Mouse (Mus musculus) gastrocnemius, postnatal 4 days (tissue): ENCODE measurements at regions not wholly inside any gene's neighbourhood (a gene's known extent, or its start where the extent isn't known, plus 50 kb on each side); places are given as distances from the start of the nearest gene placed in this dataset.
A peak's percentile ranks its signal among the peaks of the same experiment; 100 is the strongest.
"Not testable (repeated sequence)": the region's sequence is repeated elsewhere in the genome, so short reads cannot be mapped to it uniquely, and the experiment has no call there.

Experiments used
- DNase-seq, 2 experiments: peaks; one replicate each; pipeline ENCODE4 v3.0.0; 2021 to 2022; ENCODE audit warnings: low spot score in 2 of 2, mixed read lengths in 2 of 2

- DNase-seq: not testable (repeated sequence)
Measured at GRCm38 (mm10) chr6:47745856-47746255, 67.4 kb downstream of the Pdia4 start.

GRCm38 (mm10) chr6:47743856-47744255, 69.4 kb downstream of the Pdia4 start:
- DNase-seq: not testable (repeated sequence)

- DNase-seq: not testable (repeated sequence)
Measured at GRCm38 (mm10) chr6:47740216-47740615, 73.0 kb downstream of the Pdia4 start.

- DNase-seq: peak in 1 of 2 experiments; percentile 24
Measured at GRCm38 (mm10) chr6:47739696-47740095, 73.5 kb downstream of the Pdia4 start.

GRCm38 (mm10) chr6:47737972-47738371, 75.3 kb downstream of the Pdia4 start:
- not testable (repeated sequence) for DNase-seq
